Mouse (Mus musculus) heart, postnatal 0 days (tissue): ENCODE measurements at regions not wholly inside any gene's neighbourhood (a gene's known extent, or its start where the extent isn't known, plus 50 kb on each side); places are given as distances from the start of the nearest gene placed in this dataset.

ENCODE experiments used
- ATAC-seq: fragments of 200-750 bp; cut with Nextera tagmentation; 2 replicates; pipeline ENCODE4 v1.8.0; 2017; ENCODE audit warnings: low read depth, moderate number of reproducible peaks, moderate library complexity; ENCODE audit not compliant: insufficient read depth
- DNase-seq: peaks from one replicate; pipeline ENCODE4 v3.0.0-alpha.2; 2016; ENCODE audit warnings: low spot score
- H3K27ac ChIP-seq: fragments of 300-500 bp; sonication (generic); 2 replicates; pipeline ENCODE4 v1.5.1; 2014; ENCODE audit warnings: low read depth, mild to moderate bottlenecking
- H3K27me3 ChIP-seq: fragments of 300-500 bp; sonication (generic); 2 replicates; pipeline ENCODE4 v1.6.1; 2014; ENCODE audit warnings: low read length, mixed read lengths; ENCODE audit not compliant: control insufficient read depth, insufficient read depth
- H3K36me3 ChIP-seq: fragments of 300-500 bp; sonication (generic); replicated peaks from 2 replicates; pipeline ENCODE4 v1.6.1; 2014; ENCODE audit warnings: low read length, mixed read lengths; ENCODE audit not compliant: control insufficient read depth, insufficient read depth
- H3K4me1 ChIP-seq: fragments of 300-500 bp; sonication (generic); 2 replicates; pipeline ENCODE4 v1.6.1; 2014; ENCODE audit warnings: antibody characterized with exemption; ENCODE audit not compliant: control insufficient read depth, insufficient read depth
- H3K4me2 ChIP-seq: fragments of 300-500 bp; sonication (generic); 2 replicates; pipeline ENCODE4 v1.6.1; 2014; ENCODE audit warnings: low read depth, mild to moderate bottlenecking, low read length, moderate library complexity
- H3K4me3 ChIP-seq: fragments of 300-500 bp; sonication (generic); 2 replicates; pipeline ENCODE4 v1.5.1; 2014; ENCODE audit warnings: low read depth, low read length
- H3K9ac ChIP-seq: fragments of 300-500 bp; sonication (generic); replicated peaks from 2 replicates; pipeline ENCODE4 v1.6.1; 2014; ENCODE audit warnings: low read depth, low read length, mixed read lengths
- H3K9me3 ChIP-seq: fragments of 300-500 bp; sonication (generic); replicated peaks from 2 replicates; pipeline ENCODE4 v1.6.1; 2016; ENCODE audit warnings: low read length; ENCODE audit not compliant: control insufficient read depth
- CTCF ChIP-seq: IDR thresholded peaks from 2 replicates; pipeline ENCODE4 v1.5.1; 2016; ENCODE audit warnings: antibody characterized with exemption, control low read depth, low read depth
- EP300 ChIP-seq: IDR thresholded peaks from 2 replicates; pipeline ENCODE4 v1.6.1; 2016; ENCODE audit warnings: antibody characterized with exemption, low read depth
- WGBS: fragments of 180-500 bp; shearing (Covaris S2); extraction: QIAGEN DNeasy Blood & Tissue Kit; methylation state at CpG from one replicate; pipeline ENCODE4 v1.1.7; 2014; 5-methylcytosine and 5-hydroxymethylcytosine counted together

- TF ChIP-seq CTCF, result no peak
- TF ChIP-seq EP300, result no peak
- 60% methylated on average over 4 of the region's 4 CpGs for WGBS
- DNase-seq, result no peak
- H3K4me1 ChIP-seq, result no peaks in the 10 kb centered on the region
- no peaks in the 10 kb centered on the region for H3K9me3 ChIP-seq
- no peak overlapping the region for H3K4me2 ChIP-seq
- no peaks in the 10 kb centered on the region for H3K27me3 ChIP-seq
- no peak overlapping the region for H3K27ac ChIP-seq
- ATAC-seq, result no peak
- no peaks in the 10 kb centered on the region for H3K36me3 ChIP-seq
- no peak overlapping the region for H3K9ac ChIP-seq
- H3K4me3 ChIP-seq, result no peak overlapping the region
Observed at GRCm38 (mm10) chr15:92839611-92840010, 435.4 kb downstream of the Gxylt1 start.

GRCm38 (mm10) chr15:92826136-92826535, 429.5 kb downstream of the Pdzrn4 start:
- TF ChIP-seq CTCF, result no peak

More at GRCm38 (mm10) chr15:92826136-92826535, 429.5 kb downstream of the Pdzrn4 start:
- no peak overlapping the region for H3K4me2 ChIP-seq
- no peak for ATAC-seq
- DNase-seq, result no peak
- no peak overlapping the region for H3K27ac ChIP-seq
- no peaks in the 10 kb centered on the region for H3K27me3 ChIP-seq
- no peaks in the 10 kb centered on the region for H3K4me1 ChIP-seq
- no peak overlapping the region for H3K4me3 ChIP-seq
- H3K9ac ChIP-seq, result no peak overlapping the region
- H3K9me3 ChIP-seq, result no peaks in the 10 kb centered on the region
- WGBS, result 81% methylated on average over 4 of the region's 4 CpGs
- no peaks in the 10 kb centered on the region for H3K36me3 ChIP-seq
